Mouse (Mus musculus) left cerebral cortex, adult 2 months (tissue): Measurements from ENCODE around the gene Sobp. TPM values are rescaled to one million over a fixed set of nuclear protein-coding genes. Genes with fewer than 3 reads are reported as not detected.
A peak's percentile ranks its signal among the peaks of the same experiment; 100 is the strongest.

ENCODE experiments used
- DNase-seq, 2 experiments: peaks; one replicate each; pipeline ENCODE4 v3.0.0; 2021 to 2022; ENCODE audit warnings: low spot score in 2 of 2, mixed read lengths in 1 of 2; ENCODE audit errors: extremely low spot score in 1 of 2
- H3K27ac ChIP-seq: fragments of 200-600 bp; 2 replicates; pipeline ENCODE4 v1.8.1; 2022
- H3K4me3 ChIP-seq: fragments of 200-600 bp; 2 replicates; pipeline ENCODE4 v1.8.1; 2022
- CTCF ChIP-seq: fragments of 200-600 bp; IDR thresholded peaks from 2 replicates; pipeline ENCODE4 v1.8.1; 2022; ENCODE audit warnings: antibody characterized with exemption, mild to moderate bottlenecking, moderate library complexity
- intact Hi-C: fragments of 180-260 bp; cut with DNase I; formaldehyde crosslinking; loops from one replicate; pipeline ENCODE4 v1.15.1; 2025
- total RNA-seq, 2 experiments: library from RNA; stranded (reverse); gene quantifications; 2 replicates each; pipeline ENCODE4 v1.2.3; 2021

Gene Sobp
- total RNA-seq, 2 experiments from 2014 or later = 76.4 to 77.1 TPM

- TF ChIP-seq CTCF = no peak
- H3K27ac ChIP-seq = peak overlapping the region; percentile 93
- H3K4me3 ChIP-seq = peak overlapping the region; percentile 97
- intact Hi-C loops = loop anchor here (1.0 kb wide), 1 partner anchor 46 kb away; the partner anchor contains the start of gene Pdss2
- peak in 1 of 2 experiments; percentile 45 for DNase-seq
These were observed 849 bp upstream of the Sobp start for GRCm38 (mm10) chr10:43175156-43175601.

GRCm38 (mm10) chr10:43173828-43174325, 453 bp downstream of the Sobp start:
- 0 out of 2 replicates have a peak, but pooled peaks have one; percentile 0 for TF ChIP-seq CTCF
- intact Hi-C loops = loop anchor here (2.0 to 5.0 kb wide), 3 partner anchors 67 to 153 kb away; no protein-coding TSS in a partner anchor
- DNase-seq = peak in 1 of 2 experiments; percentile 48
- peak overlapping the region; percentile 97 for H3K4me3 ChIP-seq
- peak overlapping the region; percentile 93 for H3K27ac ChIP-seq

GRCm38 (mm10) chr10:43173141-43173827, 1.0 kb downstream of the Sobp start:
- DNase-seq = peak; percentile 55 to 56
- peak; percentile 5; the same call in 1 of the 2 replicates for TF ChIP-seq CTCF
- H3K4me3 ChIP-seq = peak overlapping the region; percentile 97
- intact Hi-C loops = loop anchor here (2.0 to 5.0 kb wide), 3 partner anchors 66 to 152 kb away; no protein-coding TSS in a partner anchor
- H3K27ac ChIP-seq = peak overlapping the region; percentile 93

DNA sequence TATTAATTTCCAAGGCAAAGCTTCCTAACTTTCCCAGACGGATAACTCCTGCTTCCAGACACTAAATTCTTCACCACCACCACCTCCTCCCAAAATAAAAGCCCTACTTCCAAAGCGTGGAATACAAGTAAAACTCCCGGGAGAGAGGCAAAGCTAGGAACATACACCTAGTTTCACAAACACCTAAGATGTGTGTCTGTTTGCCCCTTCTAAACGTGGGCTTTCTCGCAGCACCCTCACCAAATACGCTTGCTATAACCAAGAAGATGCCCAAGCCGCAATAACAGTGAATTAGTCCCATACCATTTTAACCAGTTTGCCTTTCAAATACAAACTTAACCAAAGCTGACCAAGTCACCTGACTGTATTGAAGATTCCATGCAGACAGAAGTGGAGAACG, 1.8 kb downstream of the Sobp start:
- no peak for DNase-seq
- intact Hi-C loops = loop anchor here (2.0 to 5.0 kb wide), 3 partner anchors 65 to 152 kb away; no protein-coding TSS in a partner anchor
- TF ChIP-seq CTCF = no peak
- H3K27ac ChIP-seq = peak overlapping the region; percentile 93
- peak overlapping the region; percentile 97 for H3K4me3 ChIP-seq

DNA sequence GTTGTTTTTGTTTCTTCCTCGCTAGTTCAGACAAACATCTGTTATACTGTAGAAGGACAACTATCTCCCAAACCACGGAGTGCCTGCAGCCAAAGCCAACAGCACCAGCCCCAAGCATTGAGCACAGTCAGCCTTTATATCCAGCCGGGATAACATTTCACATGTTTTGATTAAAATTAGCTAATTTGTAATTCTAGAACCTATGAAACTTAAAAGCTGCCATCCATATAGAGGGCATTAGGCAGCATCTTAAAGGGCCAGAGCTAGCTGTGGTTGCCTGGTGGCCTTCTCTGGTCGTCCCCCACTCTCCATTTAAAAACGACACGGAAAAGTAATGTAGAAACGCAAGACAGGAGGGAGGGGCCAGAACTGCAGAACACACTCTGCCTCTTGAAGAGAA, 2.3 kb downstream of the Sobp start:
- intact Hi-C loops = loop anchor here (2.0 to 5.0 kb wide), 3 partner anchors 65 to 151 kb away; no protein-coding TSS in a partner anchor
- H3K27ac ChIP-seq = peak overlapping the region; percentile 36; the same call in 1 of the 2 replicates
- DNase-seq = no peak

DNA sequence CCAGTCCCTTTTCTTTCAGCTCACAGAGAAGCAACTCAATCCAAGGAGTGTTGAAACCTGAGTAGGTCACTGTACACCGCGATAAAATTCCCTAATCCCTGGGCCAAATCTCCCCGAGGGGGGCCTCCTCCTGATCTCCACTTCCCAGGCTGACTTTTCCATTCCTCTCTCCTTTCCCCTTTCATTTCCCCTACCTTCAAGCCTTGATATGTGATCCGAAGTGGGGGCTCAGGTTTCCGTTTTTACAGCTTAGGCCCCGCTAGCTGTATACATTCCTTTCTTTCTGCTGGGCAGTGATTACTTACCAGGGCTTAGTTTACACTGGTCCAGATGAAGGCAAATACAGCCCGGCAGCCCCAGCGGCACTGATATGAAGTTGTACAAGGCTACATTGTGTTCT, 3.2 kb downstream of the Sobp start:
- H3K27ac ChIP-seq = peak overlapping the region; percentile 12; the same call in 1 of the 2 replicates
- no peak for TF ChIP-seq CTCF
- no peak for DNase-seq
- intact Hi-C loops = loop anchor here (5.0 kb wide), 1 partner anchor 64 kb away; no protein-coding TSS in a partner anchor
- H3K4me3 ChIP-seq = peak overlapping the region; percentile 97

More for the DNA sequence above, 2.3 kb downstream of the Sobp start:
- H3K4me3 ChIP-seq = peak overlapping the region; percentile 97
- TF ChIP-seq CTCF = no peak

GRCm38 (mm10) chr10:43168847-43169246, 5.5 kb downstream of the Sobp start:
- intact Hi-C loops = no loop called here
- no peak for DNase-seq
- H3K4me3 ChIP-seq = no peak overlapping the region
- H3K27ac ChIP-seq = 0 out of 2 replicates have a peak overlapping the region, but pooled peaks have one; percentile 28
- no peak for TF ChIP-seq CTCF

- H3K4me3 ChIP-seq = no peak overlapping the region
- intact Hi-C loops = no loop called here
- no peak overlapping the region for H3K27ac ChIP-seq
- DNase-seq = no peak
- TF ChIP-seq CTCF = peak; percentile 11
These were observed 7.5 kb downstream of the Sobp start for GRCm38 (mm10) chr10:43166817-43167216.

DNA sequence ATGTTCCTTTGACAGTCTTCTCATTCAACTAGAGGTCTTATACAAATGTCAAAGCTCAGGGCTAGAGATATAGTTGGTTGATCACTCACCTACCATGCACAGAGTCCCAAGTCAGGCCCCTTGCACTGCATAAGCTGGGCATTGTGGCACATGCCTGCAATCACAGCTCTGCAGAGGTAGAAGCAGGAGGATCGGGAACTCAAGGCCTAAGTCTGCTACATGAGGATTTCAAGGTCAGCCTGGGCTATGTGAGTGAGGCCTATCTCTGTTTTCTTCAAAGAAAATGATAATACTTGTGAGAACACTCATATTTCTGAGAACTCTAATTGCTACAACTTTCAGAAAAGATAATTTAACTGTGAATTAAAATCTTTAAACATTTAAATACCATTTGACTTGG, 8.2 kb downstream of the Sobp start:
- intact Hi-C loops = no loop called here
- no peak for DNase-seq
- no peak for TF ChIP-seq CTCF

GRCm38 (mm10) chr10:43164406-43164805, 9.9 kb downstream of the Sobp start:
- Histone ChIP-seq H3K27ac (no peak overlapping the region), H3K4me3 (no peak overlapping the region)
- DNase-seq = no peak
- TF ChIP-seq CTCF = no peak
- intact Hi-C loops = no loop called here

More for the DNA sequence above, 8.2 kb downstream of the Sobp start:
- no peak overlapping the region for H3K27ac ChIP-seq
- no peak overlapping the region for H3K4me3 ChIP-seq

DNA sequence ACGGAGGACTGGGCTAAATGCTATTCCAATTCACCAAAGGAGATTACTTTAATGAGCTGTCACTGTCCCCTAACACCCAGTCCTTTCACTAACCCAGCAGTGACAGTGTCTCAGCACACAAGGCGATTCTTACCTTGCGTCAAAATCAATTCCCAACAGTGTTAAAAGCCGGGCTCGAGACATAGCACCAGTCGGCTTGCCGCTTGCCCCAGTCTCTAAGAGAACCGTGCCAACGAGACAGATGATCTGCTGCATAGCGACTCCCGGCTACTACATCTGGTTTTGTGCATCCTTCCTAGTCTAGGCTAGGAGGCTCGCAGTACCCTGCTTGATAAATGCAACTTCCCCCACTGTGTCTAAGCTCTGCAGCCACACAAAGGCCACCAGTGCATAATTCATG, 12.0 kb downstream of the Sobp start:
- intact Hi-C loops = no loop called here
- DNase-seq = no peak
- H3K27ac ChIP-seq = no peak overlapping the region
- no peak for TF ChIP-seq CTCF
- no peak overlapping the region for H3K4me3 ChIP-seq

GRCm38 (mm10) chr10:43159333-43159732, 15.0 kb downstream of the Sobp start:
- TF ChIP-seq CTCF = no peak
- DNase-seq = no peak
- intact Hi-C loops = no loop called here
- no peak overlapping the region for H3K4me3 ChIP-seq
- peak overlapping the region; percentile 15; the same call in 1 of the 2 replicates for H3K27ac ChIP-seq
